Mouse (Mus musculus) cerebral cortex, adult 2 months (tissue): ENCODE results near the gene Slc29a3.

ENCODE experiments used
- WGBS: fragments of 180-500 bp; shearing (Covaris S2); methylation state at CpG from one replicate; pipeline ENCODE4 v1.1.7; 2018; 5-methylcytosine and 5-hydroxymethylcytosine counted together

Slc29a3 gene

DNA sequence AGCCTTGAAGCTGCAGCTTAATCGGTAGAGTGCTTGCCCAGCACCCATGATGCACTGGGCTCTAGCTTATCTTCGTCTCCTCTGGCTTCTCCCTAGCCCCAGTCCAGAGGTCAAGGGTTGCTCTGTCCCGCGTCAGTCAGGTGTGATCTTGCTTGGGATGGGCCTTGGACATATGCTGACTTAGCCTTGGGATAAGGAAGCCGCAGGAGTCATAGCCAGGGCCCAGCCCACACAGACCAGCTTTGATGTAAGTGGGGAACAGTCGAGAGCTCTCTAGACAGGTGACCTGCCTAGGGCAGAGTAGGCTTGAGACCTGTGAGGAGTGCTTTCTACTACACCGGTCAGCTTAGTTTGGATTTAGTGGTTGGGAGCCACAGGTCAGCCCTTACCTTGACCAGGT is 14.8 kb upstream of the Slc29a3 start:
- 90% methylated on average over 7 of the region's 7 CpGs for WGBS

DNA sequence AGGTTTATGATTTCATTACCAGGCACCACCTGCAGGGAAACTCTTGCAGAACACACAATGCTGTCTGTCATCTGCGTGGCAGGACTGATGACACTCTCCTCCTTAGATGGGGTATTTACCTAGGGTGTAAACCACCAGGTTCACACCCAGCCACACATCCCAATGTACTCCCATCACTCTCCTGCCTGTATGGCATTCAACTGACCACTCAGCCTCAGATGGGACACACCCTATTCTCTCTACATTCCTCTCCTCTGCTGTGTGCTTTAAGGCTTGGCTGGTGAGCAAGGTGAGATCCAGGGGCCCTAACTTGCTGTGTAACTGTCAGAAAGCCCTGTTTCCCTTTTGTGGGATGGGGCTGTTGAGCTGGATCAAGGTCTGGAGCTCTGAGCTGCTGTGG is 9.5 kb upstream of the Slc29a3 start:
- 91% methylated on average over 1 of the region's 1 CpGs for WGBS

DNA sequence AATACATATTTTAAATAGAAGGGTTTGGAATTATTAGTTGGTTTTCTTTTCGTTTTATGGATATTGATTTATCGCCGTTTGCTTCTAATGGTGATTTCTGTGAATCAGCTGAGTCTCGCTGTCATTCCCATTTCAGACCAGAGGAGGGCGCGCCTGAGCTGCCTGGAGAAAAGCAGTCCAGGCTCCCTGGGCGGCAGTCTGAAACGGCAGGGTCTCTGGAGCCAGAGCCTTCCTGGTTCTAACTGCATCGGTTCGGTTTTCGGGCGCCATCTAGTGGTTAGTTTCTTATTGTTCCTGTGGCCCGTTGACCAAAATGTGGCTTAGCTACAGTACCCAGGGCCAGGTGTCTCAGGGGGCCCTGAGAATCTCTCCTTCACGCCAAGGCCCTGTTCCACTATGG is 7.8 kb upstream of the Slc29a3 start:
- 4% methylated on average over 14 of the region's 14 CpGs for WGBS

DNA sequence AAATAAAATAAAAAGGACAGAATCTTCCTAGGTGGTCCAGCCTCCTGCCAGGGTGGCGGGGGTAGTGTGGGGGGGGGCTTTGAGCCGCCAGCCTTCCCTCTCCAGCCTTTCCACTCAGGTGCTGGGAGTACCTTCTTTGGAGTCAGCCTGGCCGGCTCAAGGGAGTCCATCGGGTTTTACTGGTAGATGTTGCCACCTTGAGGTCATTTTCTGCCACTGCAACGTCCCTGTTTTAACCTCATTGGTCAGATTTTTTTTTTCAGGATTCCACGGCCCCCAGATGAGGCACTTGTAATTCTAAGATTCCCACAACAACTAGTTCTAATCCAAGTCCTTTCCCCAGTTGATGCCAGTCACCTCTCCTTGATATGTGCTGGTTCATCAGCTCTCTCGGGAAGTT is 4.4 kb upstream of the Slc29a3 start:
- WGBS = 4% methylated on average over 7 of the region's 7 CpGs

DNA sequence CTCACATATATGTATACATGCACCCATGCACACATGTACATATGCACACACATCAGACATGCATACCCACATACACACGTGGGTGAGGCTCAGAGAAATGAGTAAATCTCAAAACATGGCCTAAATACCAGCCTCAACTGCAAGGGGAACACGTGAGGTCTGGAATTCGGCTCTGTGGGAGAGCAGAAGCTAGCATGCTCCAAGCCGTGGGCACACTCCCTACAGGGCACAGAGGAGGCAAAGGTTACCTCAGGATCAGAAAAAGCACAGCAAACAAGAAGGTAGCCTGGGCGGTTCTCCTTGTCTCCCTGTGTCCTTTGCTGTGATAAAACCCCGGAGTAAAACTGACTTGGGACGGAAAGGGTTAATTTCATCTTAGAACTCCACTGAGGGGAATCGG is 1.3 kb upstream of the Slc29a3 start:
- WGBS = 79% methylated on average over 8 of the region's 8 CpGs

DNA sequence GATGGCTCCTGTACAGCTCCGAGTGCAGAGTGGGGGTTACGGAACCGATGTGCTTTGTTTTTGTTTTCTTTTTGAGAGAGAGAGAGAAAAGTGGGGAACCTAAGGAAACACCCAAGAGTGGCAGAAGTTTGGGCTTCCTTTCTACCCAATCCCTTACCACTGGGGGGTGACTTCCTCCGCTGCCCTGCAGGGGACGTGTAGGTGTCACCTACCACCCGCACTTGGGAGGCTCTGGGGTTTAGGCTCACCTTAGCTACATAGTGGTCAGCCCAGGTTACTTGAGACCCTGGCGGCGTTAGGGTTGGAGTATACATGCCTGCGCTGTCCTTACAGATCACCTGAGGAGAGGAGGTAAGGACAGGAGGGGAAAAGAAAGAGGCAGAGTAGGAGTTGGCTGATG is 667 bp upstream of the Slc29a3 start:
- 86% methylated on average over 9 of the region's 9 CpGs for WGBS

DNA sequence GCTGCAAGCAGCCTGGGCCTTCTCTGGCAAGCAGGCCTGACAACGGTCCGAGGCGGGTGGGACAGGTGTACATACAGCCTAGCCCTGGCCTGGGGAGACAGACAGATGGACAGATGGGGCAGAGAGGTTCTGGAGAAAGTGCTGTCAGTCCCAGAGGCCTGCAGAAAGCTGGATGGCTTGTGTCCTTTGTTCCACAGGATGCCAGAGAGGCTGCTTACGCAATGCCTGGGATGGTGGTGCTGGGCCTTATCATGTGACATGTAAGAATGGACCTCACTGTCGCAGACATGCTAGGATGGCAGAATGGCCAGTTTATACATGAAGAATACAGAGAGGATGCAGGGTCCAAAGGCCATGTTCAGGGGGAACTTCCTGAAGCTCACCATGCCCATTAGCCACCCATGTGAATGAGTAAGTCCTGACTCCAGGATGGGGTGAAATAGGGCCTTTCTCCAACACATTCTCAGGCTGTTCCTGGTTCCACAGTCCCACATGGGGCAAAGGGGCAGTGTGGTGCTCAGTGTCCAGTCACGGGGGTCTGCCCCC is 4.9 kb downstream of the Slc29a3 start:
- WGBS = 79% methylated on average over 6 of the region's 6 CpGs

DNA sequence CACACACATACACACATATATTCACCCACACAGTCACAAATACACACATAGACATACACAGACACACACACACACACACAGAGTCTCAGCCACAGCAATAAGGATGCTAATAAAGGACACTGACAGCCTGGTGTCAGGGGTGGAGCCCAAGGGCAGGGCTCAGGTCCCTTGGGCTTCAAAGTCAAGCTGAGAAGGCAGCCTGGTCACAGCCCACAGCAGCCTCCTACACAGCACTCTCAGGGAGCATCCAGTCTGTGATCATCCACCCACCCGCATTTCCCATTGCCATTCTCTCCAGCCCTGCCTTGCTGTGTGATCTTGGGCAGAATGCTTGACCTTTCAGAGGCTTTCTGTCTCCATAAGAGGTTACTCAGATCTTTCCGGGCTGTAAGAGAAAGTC is 6.1 kb downstream of the Slc29a3 start:
- WGBS = 85% methylated on average over 2 of the region's 2 CpGs

DNA sequence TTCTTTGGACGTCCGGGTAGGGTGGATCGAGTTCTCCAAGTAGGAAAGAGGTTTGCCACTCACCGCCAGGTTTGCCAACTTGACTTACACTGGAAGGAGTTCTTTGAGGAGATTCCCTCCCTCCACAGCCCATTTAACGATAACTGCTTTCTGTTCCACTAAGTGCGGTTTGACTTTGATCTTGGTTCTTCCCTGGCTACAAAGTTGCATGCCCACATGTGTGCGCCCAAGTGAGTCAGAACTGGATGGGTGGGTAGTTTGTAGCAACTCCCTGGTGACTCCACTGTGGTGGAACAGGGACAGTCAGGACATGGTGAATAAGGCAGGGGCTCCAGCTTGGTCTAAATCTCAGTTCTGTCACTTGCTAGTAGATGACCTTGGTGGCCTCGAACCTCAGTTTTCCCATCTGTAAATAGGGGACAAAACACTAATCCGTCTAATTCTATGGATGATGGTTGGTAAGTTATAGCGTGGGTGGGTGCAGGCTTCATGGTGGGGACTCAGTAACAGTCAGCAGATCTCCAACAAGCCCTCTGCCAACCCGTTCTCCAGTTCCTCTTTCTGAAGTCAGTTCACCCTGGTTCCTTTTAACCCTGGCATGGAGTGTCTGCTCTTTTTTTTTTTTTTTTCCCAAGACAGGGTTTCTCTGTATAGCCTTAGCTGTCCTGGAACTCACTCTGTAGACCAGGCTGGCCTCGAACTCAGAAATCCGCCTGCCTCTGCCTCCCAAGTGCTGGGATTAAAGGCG is 7.9 kb downstream of the Slc29a3 start:
- 89% methylated on average over 14 of the region's 14 CpGs for WGBS

DNA sequence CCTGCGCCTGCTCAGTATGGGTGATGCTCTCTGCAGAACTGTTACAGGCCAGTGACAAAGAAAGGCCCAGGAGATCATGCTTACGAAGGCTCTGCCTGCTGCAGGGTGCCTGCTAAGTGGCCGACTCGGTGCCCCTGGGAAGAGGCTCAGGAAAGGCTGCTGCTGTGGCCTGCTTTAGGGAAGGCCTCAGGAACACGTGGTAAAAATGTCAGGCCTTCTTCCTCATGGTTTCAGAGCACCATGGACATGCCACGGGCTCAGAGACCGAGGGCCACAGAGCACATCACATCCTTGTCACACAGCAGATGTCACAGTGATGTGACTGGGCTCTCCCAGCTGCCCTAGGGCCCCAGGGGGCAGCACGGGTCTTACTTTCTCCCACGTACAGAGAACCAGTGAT is 8.9 kb downstream of the Slc29a3 start:
- 72% methylated on average over 9 of the region's 9 CpGs for WGBS

DNA sequence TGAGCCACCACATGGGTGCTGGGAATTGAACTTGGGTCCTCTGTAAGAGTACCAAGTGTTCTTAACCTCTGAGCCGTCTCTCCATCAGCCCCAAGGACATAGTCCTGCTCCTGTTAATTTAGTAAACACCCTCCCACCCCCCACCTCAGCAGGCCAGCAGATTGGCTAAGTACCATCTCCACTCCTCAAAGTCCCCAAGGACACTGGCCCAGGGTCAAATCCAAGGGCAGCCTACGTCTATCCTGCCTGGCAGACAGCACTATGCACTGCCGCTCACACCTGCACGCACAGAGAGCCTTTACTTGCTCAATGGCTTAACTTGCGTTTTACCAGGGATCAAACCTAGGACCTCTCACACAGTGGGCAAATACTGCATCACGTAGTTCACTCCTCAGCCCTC is 9.7 kb downstream of the Slc29a3 start:
- WGBS = 97% methylated on average over 6 of the region's 6 CpGs

DNA sequence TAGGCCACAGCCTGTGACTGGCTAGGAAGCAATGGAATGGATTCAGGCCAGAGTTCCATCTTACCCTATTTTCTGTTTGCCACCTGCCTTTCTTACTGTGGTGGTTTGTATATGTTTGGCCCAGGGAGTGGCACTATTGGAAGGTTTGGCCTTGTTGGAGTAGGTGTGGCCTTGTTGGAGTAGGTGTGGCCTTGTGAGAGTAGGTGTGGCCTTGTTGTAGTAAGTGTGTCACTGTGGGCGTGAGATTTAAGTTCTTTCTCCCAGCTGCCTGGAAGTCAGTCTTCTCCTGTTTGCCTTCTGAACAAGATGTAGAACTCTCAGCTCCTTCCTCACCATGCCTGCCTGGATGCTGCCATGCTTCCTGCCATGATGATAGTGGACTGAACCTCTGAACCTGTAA is 10.3 kb downstream of the Slc29a3 start:
- WGBS = 75% methylated on average over 1 of the region's 1 CpGs

DNA sequence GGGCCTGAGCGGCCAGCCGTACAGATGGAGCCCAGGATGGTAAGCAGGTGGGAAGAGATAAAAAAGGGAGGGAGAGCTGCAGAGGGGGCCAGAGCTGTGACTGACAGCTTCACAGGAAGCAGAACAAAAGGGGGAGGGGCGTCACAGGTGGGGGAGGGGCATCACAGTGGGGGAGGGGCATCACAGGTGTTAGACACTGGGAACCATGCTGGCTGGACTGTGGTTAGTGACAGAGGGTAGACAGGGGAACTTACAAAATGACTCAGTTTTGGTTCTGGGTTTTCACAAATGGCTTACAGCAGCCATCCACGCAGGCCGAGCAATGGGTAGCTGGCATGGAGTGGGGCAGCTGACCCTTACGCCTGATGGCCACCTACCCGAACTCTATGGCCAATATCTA is 11.2 kb downstream of the Slc29a3 start:
- WGBS = 87% methylated on average over 7 of the region's 7 CpGs

DNA sequence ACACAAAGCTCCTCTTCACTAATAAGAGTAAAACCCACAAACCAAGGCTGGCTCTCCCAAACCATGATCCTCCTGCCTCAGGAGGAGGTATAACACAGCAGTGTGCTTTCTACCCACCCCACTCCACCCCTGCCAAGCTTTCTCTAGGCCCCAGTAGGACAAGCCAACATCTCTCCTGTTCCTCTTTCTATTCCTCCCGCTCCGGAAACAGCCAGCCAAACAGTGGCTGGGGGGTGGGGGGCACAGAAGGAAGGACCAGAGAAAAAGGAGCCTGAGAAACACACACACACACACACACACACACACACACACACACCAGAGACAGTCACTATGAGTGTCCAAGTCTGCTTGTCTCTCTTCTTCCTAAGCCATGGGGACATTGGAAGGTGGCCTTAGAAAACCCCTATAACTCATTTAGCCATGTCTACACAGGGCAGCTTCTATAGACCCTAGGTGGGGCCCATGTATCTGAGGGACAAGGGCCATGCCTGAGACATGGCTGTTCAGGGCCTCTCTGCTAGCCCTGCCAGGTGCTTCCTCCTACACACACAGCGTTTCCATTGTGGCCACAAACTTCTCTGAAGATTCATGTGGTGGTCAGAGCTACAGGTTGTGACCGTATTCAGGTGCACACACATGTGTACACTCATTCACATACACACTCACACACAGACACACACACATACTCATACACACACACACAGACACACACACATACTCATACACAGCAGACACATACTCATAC is 12.8 kb downstream of the Slc29a3 start:
- WGBS = 88% methylated on average over 4 of the region's 4 CpGs

DNA sequence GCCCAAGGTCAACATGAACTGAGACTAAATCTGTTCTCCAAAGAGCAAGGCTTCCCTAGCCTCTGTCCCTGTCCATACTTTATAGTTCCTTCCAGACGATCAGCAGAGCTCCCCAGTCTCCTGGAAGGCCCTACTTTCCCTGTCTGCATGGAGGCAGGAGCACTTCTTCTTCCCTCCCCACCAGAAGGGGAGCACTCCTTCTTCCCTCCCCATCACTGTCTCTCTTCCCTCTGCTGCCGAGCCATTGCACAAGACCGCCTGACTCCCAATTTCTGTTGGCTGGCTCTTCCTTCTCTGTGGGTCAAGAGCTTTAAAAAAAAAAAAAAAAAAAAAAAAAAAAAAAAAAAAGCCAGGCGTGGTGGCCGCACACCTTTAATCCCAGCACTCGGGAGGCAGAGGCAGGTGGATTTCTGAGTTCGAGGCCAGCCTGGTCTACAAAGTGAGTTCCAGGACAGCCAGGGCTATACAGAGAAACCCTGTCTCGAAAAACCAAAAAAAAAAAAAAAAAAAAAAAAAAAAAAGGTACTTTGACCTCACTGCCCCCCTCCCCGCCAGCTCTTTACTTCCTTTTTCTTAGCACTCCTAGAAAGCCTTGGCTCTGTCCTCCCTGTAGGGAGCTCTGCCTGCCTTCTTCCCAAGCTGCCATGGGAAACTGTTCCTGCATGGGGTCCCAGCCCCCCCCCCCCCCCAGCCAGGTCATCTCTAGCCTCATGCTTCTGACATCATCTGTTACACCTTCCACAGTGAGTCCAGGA is 14.5 kb downstream of the Slc29a3 start:
- WGBS = 80% methylated on average over 4 of the region's 9 CpGs

DNA sequence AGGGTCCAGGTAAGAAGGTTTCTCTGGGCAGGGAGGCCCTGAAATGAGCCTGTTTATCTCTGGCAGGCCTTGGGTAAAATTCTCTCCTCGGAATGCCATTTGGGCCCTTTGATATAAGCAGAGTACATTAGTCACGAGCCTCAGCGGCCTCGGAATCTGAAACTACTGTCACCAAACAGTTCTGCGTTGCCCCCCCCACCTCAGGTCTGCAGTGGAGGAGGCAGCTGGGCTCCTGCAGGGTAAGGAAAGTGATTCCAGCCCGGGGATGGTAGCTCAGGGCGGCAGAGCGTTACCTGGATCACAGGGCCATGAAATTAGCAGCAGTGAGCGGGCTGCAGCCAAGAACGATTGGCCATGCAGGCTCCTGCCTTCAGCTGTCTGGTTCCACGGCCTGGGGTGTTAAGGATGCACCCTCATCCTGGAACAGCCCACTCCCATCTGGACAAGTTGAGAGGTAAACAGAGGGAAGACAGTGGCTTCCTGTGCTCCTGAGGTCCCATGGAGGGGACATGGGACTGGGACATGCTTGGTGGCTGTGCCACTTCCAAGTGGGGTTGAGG is 15.3 kb downstream of the Slc29a3 start:
- 90% methylated on average over 11 of the region's 11 CpGs for WGBS

DNA sequence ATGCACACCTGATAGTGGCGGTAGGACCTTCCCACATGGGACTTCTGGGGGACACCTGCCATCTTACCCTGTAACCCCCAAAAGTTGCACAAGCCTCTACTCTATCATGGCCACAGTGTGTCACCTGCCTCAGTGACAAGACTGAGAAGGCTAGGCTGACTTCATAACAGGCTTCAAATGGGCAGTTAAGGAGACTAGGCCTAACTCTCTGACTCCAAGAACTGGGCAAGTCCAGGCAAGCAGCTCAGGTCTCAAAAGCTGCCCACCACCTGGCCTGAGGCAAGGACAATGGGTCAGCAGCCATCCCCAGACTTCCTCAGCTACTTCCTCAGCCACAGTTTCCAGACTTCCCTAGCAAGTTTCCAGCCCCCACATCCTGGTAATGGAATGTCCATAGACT is 16.9 kb downstream of the Slc29a3 start:
- 100% methylated on average over 1 of the region's 1 CpGs for WGBS

DNA sequence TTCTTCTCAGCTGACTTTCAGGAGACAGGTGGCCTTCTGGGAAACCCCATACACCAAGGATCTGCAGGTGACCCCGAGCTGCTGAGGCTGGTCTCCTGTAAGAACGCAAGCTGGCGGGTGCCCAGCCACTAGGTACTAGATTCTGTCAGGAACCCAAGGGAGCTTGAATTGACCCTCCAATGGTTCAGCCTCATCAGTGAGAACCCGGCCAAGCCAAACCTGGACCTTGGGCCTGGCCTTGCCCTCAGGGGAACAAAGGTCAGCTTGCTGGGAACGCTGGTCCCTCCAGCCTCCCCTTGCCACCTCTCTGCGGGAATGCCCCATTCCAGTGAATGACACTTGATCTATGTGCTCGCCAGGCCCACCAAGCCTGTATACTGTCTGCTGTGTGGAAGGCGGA is 19.1 kb downstream of the Slc29a3 start:
- 91% methylated on average over 8 of the region's 8 CpGs for WGBS

DNA sequence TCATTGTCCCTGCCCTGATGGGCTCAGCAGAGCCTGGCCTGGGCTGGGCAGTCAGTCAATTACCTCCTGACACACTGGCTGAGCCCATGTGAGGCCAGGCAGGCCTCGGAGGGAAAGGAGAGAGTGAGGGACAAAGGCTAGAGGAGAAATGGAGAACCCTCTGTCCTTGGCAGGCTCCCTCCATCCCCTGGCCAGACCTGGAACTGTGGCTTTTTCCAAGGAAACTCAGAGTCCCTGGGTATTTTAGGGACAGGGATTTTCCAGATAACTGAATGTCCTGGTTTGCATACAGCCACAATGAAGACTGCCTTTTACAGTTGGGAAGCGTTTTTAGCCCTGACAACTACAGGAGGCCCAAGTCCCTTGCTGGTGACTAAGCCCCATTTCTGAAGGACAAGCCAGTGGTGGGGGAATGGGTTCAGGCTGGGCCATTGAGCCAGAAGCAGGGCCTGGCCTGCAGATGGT is 20.2 kb downstream of the Slc29a3 start:
- 41% methylated on average over 2 of the region's 2 CpGs for WGBS

DNA sequence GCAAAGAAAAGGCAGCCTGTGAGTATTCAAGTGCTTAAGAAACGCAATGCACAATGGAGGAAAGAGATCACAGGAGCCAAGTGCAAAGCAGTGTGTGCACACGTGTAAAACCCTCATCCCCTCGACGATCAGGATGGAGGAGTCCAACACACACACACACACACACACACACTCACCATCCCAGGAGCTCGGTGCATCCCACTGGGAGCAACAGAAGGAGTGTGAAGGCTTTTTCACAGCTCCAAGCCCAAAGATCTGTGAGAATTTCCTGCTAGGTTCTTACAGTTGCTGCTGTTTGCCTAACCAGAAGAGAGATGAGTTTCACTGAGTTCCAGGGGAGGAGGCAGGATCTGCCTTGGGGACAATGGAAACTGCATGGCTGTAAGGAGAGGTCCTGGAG is 20.9 kb downstream of the Slc29a3 start:
- 41% methylated on average over 5 of the region's 5 CpGs for WGBS

DNA sequence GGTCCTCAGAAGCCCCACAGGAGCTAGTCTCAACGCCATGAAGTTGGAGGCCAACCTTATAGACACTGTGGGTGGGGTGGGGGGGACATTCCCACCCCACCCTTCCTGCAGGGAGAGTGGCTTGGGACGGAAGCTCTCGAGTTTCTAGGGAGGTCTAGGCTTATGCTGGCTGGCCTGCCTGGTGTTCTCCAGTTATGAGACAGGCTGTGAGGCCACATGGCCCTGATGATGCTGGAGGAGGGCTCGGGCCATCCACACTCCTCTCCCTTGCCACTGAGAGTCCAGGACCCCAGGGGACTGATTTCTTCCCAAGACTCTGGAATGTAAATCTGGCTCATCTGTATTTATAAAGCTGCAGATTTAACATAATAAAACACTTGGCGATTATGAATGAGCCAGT is 25.3 kb downstream of the Slc29a3 start:
- 67% methylated on average over 5 of the region's 5 CpGs for WGBS

DNA sequence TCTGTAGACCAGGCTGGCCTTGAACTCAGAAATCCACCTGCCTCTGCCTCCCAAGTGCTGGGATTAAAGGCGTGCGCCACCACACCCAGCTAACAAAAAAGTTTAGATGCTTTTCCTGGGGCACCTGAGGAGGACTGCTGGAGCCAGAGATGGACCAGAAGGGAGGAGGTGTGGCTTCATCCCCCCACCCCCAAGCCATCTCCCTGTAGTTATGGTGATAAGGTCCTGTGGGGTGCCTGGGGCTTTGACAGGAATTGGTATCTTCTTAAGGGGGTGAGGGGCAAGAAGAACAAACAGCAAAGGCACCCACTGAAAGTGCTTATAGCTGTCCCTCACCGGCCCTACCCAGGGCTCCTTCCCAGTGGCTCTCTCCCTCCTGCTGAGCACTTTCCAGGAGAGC is 25.7 kb downstream of the Slc29a3 start:
- WGBS = 93% methylated on average over 3 of the region's 3 CpGs
